Mouse (Mus musculus) liver, adult (tissue): ENCODE measurements around the gene Elmo1.

Experiments
- GATA4 ChIP-seq: IDR thresholded peaks from 2 replicates; pipeline ENCODE4 v1.6.1; 2014; ENCODE audit warnings: mild to moderate bottlenecking, low read length; ENCODE audit not compliant: insufficient replicate concordance

Elmo1 gene

DNA sequence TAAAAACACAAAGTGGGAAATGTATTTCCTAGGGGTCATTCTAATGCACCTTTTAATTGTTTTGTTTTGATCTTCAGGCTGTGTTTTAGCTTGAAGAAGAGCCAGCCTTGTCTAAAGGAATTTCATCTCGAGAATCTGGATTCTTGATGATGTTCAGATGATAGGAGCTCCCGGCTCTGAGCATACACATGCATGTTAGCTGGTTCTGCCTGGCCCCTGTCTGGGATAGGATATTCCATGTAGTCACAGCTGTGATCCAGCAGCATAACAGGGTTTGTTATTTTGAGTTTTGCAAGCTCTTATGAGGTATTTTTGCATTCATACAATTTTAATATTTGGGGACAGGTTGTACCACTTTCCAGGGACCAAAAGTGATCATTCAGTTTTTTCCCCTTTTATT is 19.1 kb downstream of the Elmo1 start:
- no peak for TF ChIP-seq GATA4

DNA sequence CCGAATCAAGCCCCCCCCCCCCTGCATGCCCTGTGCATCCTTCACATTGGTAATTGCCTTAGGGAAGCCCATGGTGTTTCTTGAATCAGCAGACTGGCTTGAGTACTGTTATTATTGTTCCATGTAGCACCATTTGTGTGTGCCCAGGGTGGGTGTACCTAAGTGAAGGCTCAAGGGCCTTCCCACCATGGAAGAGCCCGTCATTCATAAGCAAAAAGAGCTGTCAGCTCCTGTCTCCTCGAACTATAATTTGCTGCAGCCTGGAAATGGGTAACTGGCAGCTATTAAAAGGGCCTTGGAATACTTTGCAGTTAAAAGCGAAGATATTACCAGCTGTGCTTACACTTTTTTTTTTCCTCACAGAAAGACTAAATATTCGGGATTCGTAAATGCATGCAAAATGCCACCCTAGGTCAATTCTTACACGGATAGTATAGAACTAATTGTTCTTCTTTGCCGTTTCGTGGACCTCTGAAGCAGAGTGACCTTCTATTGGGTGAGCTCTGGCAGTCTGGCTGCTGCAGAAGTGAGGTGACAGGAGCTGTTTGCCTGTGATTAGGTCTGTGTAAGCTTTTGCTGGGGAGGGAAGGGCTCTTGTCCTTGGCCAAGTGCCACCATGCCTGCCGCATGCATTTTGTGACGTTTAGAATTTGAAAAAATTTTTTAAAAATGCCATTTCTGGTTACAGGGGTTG is 19.7 kb downstream of the Elmo1 start:
- no peak for TF ChIP-seq GATA4

DNA sequence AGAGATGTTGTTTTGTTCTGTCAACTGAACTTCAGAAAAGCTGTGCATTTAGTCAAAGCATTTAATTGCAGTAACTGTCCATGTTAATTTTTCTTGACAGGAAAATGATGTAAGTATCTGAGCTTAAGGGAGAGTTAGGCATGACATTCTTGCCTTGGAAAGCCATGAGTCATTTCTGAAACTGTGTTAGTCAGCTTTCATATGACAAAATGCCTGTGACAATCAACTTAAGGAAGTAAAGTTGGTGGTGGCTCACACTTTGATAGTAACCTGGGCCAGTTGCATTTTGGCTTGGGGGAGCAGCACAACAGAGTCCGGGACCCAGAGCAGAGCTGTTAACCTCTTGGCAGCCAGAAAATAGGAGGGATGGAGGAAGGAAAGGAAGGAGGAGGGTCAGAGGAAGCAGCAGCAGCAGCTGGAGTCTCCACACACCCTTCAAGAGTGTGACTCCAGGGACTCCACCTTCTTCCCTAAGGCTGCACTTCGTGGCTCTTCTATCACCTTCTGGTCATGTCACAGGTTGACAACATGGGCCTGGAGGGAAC is 20.9 kb downstream of the Elmo1 start:
- TF ChIP-seq GATA4: no peak

DNA sequence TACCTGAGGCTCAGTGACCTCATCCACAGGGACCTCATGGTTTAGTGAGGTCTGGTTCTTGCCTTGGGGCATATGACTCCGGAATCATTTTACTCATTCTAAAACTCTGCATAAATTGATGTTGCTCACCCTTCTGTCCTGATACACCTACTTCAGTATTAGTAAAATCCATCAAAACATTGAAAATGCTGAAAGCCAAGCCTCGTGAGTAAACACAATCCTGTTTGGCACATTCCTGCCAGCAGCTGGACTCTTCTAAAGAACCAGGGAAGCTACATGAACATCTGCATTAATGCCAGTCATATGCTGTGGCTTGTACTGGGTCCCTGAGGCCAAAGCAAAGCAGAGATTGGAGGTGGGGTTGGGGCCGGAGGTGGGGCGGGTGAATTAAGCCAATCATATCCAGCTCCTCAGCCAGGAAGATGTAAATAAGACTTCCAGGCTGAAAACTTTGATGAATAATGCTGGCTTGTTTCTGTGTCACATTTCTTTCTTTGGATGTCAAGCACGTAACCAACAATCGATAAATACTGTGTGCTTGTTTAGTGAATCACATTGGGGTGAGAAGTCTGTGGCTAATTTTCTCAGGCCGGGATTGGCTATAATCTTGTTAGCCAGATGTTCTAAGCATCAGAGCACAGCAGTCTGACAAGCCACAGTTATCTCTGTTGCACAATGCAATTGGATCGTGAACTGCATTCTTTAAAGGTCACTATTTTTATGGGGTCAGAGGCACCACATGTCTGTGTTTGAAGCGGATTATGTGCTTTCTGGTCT is 24.9 kb downstream of the Elmo1 start:
- TF ChIP-seq GATA4: peak; percentile 24; the same call in 1 of the 2 replicates

DNA sequence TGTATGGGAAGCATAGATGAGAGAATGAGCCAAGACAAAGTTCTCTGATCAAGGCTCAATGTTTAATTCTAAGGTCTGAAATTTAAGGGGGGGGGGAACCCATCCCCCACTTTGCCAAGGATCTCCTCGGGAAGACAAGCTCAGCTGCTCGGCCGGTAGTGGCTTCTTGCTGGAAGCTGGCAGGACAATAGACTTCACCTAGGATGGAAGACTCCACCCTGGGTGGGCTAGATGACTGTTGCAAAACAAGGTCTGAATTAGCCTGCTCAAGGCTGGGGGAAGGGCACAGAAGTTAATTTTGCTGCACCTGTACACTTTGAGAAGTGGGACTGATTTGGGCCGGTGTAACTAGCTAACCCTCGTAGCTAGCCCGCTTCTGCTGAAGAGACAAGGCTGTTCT is 25.6 kb downstream of the Elmo1 start:
- TF ChIP-seq GATA4: no peak

DNA sequence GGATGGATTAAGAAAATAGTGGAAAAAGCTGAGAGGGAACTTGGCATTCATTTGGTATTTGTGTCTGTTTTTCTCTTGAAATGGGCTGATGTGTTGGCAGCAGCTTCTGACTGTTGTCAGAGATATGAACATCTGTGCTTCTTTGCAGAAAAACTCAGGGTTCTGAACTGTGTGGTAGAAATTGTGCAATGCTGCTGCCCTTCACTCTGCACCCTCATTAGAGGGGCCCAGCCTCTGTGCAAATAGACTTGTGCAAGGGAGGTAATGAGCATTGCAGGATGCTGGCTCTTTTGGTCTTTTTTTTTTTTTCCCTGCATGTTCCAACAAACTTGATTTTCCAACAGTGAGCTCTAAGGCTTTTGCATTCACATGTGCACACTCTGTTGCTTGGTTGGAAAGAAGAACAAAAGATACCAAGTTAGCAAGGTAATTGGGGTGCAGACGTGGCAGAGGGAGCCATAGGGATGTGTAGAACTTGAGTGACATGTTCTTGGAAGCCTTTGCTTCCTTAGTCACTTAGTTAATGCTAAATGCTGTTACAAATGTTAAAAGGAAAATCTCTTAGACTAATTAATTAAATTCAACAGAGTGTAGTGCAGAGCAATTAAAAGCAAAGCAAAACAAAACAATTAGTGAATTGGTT is 26.6 kb downstream of the Elmo1 start:
- TF ChIP-seq GATA4: peak; percentile 23; the same call in 1 of the 2 replicates

DNA sequence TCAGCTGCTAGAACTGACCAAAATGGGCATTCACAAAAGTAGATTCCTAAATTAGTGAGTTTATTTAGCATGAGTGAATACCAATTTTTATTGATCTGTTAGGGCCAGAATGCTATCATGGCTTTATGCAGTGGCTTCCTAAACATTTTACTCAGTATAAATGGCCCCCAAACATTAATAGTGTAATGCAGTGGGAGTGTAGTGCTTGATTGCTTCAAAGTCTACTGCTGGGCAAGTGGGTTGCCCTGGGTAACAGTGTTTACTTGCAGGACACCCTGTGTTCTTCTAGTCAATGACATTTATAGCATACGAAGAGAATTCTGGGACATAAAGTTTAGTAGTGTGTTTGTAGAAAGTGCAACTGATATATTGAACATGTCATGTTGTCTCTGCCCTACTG is 27.3 kb downstream of the Elmo1 start:
- no peak for TF ChIP-seq GATA4

DNA sequence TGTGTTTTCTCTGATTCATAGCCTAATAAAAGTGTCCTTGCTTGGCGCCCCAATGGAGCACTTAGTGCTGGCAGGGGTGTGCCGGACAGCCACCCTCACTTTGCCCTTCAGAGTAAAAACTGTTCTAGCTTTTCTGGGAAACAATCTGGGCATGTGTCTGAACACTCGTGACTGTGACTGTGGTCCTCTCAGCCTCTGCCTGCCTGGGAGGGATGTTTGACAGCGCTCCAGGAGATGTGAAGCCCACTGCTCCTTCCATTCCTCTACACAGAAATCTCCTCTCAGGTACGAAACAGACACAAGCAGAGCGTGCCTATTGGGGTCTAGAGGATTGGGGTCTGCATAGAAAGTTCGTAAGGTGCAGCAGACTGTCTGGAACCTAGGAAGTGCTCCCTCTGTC is 28.5 kb downstream of the Elmo1 start:
- no peak for TF ChIP-seq GATA4

DNA sequence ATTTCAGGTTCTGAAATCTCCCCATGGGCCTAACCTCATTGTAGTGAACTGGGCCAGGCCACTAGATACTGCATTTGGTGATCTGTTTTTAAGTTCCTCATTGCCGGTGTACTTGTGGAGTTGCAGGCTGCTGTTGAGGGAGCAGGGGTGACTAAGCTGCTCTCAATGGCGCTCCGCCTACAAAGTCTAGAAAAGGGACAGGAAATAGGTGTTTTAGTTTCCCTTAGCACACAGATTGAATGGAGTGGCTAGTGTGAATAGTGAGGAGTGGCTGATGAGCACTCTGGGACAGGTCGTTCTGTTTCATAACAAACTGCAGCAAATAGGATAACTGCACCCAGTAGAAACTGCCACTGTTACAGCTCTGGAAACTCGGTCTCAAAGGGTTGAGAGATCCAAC is 30.3 kb downstream of the Elmo1 start:
- TF ChIP-seq GATA4: no peak

DNA sequence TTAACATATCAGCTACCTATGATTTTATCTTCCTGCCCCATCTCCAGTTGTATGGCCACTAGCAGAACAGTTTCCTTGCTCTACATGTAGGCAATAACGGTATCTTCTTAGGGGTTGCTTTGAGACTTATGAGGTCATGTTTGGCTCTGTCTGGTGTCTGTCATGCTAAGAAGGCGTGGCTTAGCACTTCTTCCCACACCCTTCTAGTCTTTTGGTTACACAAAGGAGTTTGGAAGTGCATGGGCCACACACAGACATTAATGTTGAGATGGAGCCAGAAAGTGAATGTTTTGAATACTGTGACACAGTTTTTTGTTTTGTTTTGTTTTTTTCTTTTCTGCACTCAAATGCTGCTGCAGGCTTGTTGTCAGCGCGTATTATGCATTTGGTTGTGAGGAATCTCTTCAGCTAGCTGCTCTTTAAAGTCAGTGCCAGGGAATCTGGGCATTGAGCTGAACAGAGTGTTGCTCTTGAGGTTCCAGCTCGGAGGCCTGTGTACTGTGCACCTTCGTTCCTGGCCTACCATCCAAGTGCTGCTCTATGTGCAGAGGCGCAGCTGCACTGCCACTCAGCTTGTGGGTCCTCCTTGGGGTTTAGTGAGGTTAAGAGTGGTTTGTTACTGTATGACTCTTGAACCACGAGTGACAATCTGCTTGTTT is 31.1 kb downstream of the Elmo1 start:
- TF ChIP-seq GATA4: no peak

DNA sequence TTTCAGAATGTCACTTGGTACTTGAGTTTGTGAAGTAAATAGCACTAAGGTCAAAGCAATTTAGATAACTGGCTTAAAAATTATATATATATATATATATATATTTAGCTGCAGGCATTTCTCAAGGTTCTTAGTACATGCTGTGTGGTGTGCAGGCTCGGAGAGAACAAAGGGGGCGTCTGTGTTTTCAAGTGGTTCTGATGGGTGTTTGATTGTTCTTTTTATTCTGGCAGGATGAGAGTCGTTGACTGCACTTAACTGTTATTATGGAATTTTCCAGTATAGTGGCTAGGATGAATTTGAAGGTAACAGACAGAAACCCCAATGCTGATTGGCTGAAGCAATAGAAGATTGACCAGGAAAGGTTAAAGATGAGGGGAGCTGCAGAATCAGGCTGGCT is 33.6 kb downstream of the Elmo1 start:
- no peak for TF ChIP-seq GATA4

DNA sequence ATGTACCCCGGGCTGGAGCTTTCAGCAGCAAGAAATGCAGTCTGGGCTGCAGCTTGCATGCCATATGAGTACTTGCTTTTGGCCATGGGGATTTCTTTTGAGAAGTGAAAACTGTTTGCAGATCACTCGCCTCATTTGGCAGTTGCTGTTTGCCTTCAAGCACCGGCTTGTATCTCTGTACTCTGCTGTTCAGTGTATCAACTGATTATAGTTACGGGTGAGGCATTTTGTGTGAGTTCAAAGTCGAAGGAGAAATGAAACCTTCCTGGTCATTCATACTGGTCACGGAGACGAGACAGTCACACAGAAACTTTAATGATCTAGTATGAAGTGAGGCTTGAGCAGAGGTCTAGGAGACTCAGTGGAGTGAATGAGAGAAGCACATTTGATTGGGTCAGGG is 34.6 kb downstream of the Elmo1 start:
- no peak for TF ChIP-seq GATA4

DNA sequence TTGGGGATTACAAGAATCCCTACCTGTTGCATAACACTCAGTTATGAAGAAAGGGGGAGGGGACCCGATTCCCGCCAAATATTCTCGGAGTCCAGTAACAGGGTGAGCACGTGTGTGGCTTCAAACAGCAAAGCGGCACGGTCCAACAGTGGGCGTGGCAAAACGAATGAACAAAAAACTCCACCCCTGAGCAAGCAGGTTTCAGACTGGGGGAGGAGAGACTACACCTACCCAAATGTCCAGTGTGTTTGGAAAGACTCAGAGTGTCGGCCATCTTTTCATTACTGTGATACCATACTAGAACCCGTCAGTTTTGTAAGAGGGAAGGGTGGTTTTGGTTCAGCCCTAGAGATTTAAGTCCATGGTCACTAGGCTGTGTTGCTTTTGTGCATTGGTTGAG is 35.4 kb downstream of the Elmo1 start:
- TF ChIP-seq GATA4: no peak

DNA sequence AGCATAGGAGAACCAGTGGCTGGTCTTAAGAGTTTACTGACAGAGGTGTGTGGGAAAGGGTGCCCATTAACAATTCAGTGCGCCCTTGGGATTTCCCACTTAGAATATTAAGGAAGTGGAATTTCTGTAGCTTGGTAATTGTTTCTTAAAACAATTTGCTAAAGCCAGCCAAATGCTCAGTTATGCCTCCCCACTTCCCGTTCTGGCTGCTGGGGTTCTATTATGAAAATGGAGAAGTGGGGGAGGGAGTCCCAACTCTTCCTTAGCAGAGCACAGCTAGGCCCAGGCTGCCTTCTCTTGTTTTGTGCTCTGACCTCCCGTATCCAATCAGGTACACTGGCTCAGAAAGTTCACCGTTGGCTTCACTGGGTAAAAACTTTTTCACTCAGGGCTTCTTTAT is 37.2 kb downstream of the Elmo1 start:
- no peak for TF ChIP-seq GATA4

DNA sequence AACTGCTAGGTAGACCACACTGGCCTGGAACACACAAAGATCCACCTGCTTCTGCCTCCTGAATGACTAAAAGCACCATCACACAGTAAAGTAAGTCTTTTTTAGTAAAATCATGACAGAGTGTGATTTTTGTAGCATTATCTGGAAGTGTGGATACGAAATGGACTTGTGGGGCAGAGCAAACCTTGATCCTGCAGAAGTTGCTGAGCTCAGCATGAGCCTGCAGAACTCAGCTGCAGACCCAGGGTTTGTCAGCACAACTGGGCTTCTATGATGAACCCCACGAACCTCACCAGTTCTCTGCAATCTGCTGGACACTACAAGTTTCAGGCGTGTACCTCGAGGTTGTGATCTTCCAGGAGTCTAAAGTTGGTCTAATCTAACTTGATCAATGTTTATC is 37.7 kb downstream of the Elmo1 start:
- TF ChIP-seq GATA4: no peak
